Mouse (Mus musculus) thymus, adult 2 months (tissue): Measurements from ENCODE around the gene Fam117a.

Experiments
- CTCF ChIP-seq: fragments of 200-500 bp; IDR thresholded peaks from 2 replicates; pipeline ENCODE4 v1.5.1; 2012; ENCODE audit warnings: mild to moderate bottlenecking, control low read depth, low read length, moderate library complexity, borderline replicate concordance; ENCODE audit not compliant: control insufficient read depth, poor library complexity, insufficient read depth; ENCODE audit errors: extremely low read depth
- POLR2A ChIP-seq: fragments of 200-500 bp; IDR thresholded peaks from 2 replicates; pipeline ENCODE4 v1.6.1; 2012; ENCODE audit warnings: mild to moderate bottlenecking, low read length, control low read depth, moderate library complexity; ENCODE audit not compliant: control insufficient read depth, poor library complexity, insufficient read depth; ENCODE audit errors: extremely low read depth

- TF ChIP-seq CTCF (no peak), POLR2A (no peak)
Measured at GRCm38 (mm10) chr11:95301772-95302171, 35.0 kb upstream of the Fam117a start.
